Mouse (Mus musculus) gastrocnemius, adult 2 months (tissue): Measurements from ENCODE around the gene Sstr5. TPM values are rescaled to one million over a fixed set of nuclear protein-coding genes. Genes with fewer than 3 reads are reported as not detected.

ENCODE experiments used
- DNase-seq: peaks from one replicate; pipeline ENCODE4 v3.0.0; 2022
- H3K27ac ChIP-seq: fragments of 200-600 bp; 2 replicates; pipeline ENCODE4 v1.8.1; 2022; ENCODE audit warnings: mild to moderate bottlenecking
- H3K4me3 ChIP-seq: fragments of 200-600 bp; 2 replicates; pipeline ENCODE4 v1.8.1; 2022; ENCODE audit warnings: mild to moderate bottlenecking, moderate library complexity
- CTCF ChIP-seq: fragments of 200-600 bp; IDR thresholded peaks from 2 replicates; pipeline ENCODE4 v1.8.1; 2022; ENCODE audit warnings: antibody characterized with exemption, mild to moderate bottlenecking, moderate library complexity
- intact Hi-C: fragments of 180-260 bp; cut with DNase I; formaldehyde crosslinking; loops from one replicate; pipeline ENCODE4 v1.15.1; 2025
- total RNA-seq, 2 experiments: library from RNA; stranded (reverse); gene quantifications; 2 replicates each; pipeline ENCODE4 v1.2.3; 2021

The Sstr5 gene
- total RNA-seq, 2 experiments from 2014 or later = not detected

- intact Hi-C loops = no loop called here
- no peak for DNase-seq
- no peak overlapping the region for H3K27ac ChIP-seq
- no peak overlapping the region for H3K4me3 ChIP-seq
- no peak for TF ChIP-seq CTCF
These were observed 28.8 kb downstream of the Sstr5 start for GRCm38 (mm10) chr17:25468301-25468700.

GRCm38 (mm10) chr17:25467781-25468180 lies 29.3 kb downstream of the Sstr5 start:
- H3K4me3 ChIP-seq = no peak overlapping the region
- no peak for TF ChIP-seq CTCF
- H3K27ac ChIP-seq = no peak overlapping the region
- no peak for DNase-seq
- intact Hi-C loops = no loop called here

- TF ChIP-seq CTCF = no peak
- intact Hi-C loops = no loop called here
- Histone ChIP-seq H3K4me3 (no peak overlapping the region), H3K27ac (no peak overlapping the region)
- DNase-seq = no peak
These were observed 30.8 kb downstream of the Sstr5 start for GRCm38 (mm10) chr17:25466257-25466656.

GRCm38 (mm10) chr17:25464091-25464490 lies 33.0 kb downstream of the Sstr5 start:
- intact Hi-C loops = no loop called here
- Histone ChIP-seq H3K4me3 (no peak overlapping the region), H3K27ac (no peak overlapping the region)
- TF ChIP-seq CTCF = no peak
- no peak for DNase-seq

- Histone ChIP-seq H3K4me3 (no peak overlapping the region), H3K27ac (no peak overlapping the region)
- no peak for TF ChIP-seq CTCF
- intact Hi-C loops = no loop called here
- DNase-seq = no peak
These were observed 33.7 kb downstream of the Sstr5 start for GRCm38 (mm10) chr17:25463326-25463945.

- no peak for TF ChIP-seq CTCF
- Histone ChIP-seq H3K27ac (no peak overlapping the region), H3K4me3 (no peak overlapping the region)
- DNase-seq = no peak
- intact Hi-C loops = no loop called here
These were observed 34.7 kb downstream of the Sstr5 start for GRCm38 (mm10) chr17:25462236-25462875.

GRCm38 (mm10) chr17:25456540-25456939 lies 40.5 kb downstream of the Sstr5 start:
- no peak for TF ChIP-seq CTCF
- H3K4me3 ChIP-seq = no peak overlapping the region
- H3K27ac ChIP-seq = no peak overlapping the region
- intact Hi-C loops = no loop called here
- no peak for DNase-seq

- no peak for TF ChIP-seq CTCF
- Histone ChIP-seq H3K4me3 (no peak within 1 kb of the TSS), H3K27ac (no peak within 1 kb of the TSS)
- intact Hi-C loops = no loop called here
- no peak for DNase-seq
These were observed 42.8 kb downstream of the Sstr5 start, which contains the start of gene Tekt4 for GRCm38 (mm10) chr17:25454272-25454671. Gene Tekt4, plus strand, starts transcription at chr17:25454615.

GRCm38 (mm10) chr17:25452246-25452965 lies 44.7 kb downstream of the Sstr5 start:
- H3K27ac ChIP-seq = no peak overlapping the region
- intact Hi-C loops = no loop called here
- TF ChIP-seq CTCF = no peak
- no peak for DNase-seq
- no peak overlapping the region for H3K4me3 ChIP-seq

- H3K4me3 ChIP-seq = no peak overlapping the region
- DNase-seq = no peak
- TF ChIP-seq CTCF = no peak
- intact Hi-C loops = no loop called here
- no peak overlapping the region for H3K27ac ChIP-seq
These were observed 46.8 kb downstream of the Sstr5 start for GRCm38 (mm10) chr17:25450329-25450728.

GRCm38 (mm10) chr17:25447865-25448264 lies 49.2 kb downstream of the Sstr5 start:
- DNase-seq = no peak
- H3K27ac ChIP-seq = no peak overlapping the region
- intact Hi-C loops = no loop called here
- H3K4me3 ChIP-seq = no peak overlapping the region
- no peak for TF ChIP-seq CTCF

- Histone ChIP-seq H3K4me3 (no peak overlapping the region), H3K27ac (no peak overlapping the region)
- intact Hi-C loops = no loop called here
- TF ChIP-seq CTCF = no peak
- DNase-seq = no peak
These were observed 51.2 kb downstream of the Sstr5 start for GRCm38 (mm10) chr17:25445841-25446240.

- no peak overlapping the region for H3K4me3 ChIP-seq
- no peak for TF ChIP-seq CTCF
- DNase-seq = no peak
- H3K27ac ChIP-seq = no peak overlapping the region
- intact Hi-C loops = no loop called here
These were observed 52.0 kb downstream of the Sstr5 start for GRCm38 (mm10) chr17:25445074-25445473.
